Comparison of ENCODE assay signal across 1 mouse cellular context in the genomic region with DNA sequence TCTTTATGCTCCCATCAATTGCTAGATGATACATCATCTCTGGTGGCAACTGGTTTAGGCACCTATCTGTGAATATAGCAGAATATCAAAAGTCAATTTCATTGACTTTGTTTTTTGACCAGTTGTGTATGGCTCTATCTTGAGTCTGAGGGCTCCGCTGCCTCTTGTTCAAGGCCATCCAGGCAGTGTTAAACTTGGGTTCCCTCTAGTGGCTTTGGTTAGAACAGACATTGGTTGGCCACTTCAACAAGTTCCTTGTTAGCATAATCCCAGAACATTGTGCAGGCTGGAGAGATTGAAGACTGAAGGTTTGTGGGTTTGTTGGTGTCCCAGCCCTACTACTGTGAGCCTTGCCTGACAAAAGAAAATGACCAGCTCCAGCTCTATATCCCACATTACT.
TF ChIP-seq lines count a peak whose summit lies in the region.

No protein-coding gene starts in this region.

TF ChIP-seq in CH12.LX, 34 proteins besides CTCF, POLR2A, EP300 and RAD21 (continued from another document):
- no peak for TF ChIP-seq ZC3H11A (IDR thresholded peaks at IDR 0.05; ENCODE audit: low read depth, low read length)
- TF ChIP-seq USF2 (conservative IDR thresholded peaks at IDR 0.05; ENCODE audit: low read depth, low read length), result no peak
- TF ChIP-seq UBTF (IDR thresholded peaks at IDR 0.05; ENCODE audit: low read depth, low read length), result no peak
TF ChIP-seq in CH12.LX: peak in this region for 1.
